Mouse (Mus musculus) forebrain, postnatal 0 days (tissue): ENCODE measurements around the gene Zfp810. TPM values are rescaled to one million over a fixed set of nuclear protein-coding genes. Genes with fewer than 3 reads are reported as not detected.

Experiments
- ATAC-seq: fragments of 200-750 bp; cut with Nextera tagmentation; 2 replicates; pipeline ENCODE4 v1.8.0; 2017; ENCODE audit warnings: mild to moderate bottlenecking, moderate library complexity
- DNase-seq: peaks from one replicate; pipeline ENCODE4 v3.0.0-alpha.2; 2015
- H3K27ac ChIP-seq: fragments of 300-500 bp; sonication (generic); 2 replicates; pipeline ENCODE4 v1.5.1; 2014; ENCODE audit warnings: low read depth, mild to moderate bottlenecking, antibody characterized with exemption, low read length, moderate library complexity, mixed read lengths
- H3K27me3 ChIP-seq: fragments of 300-500 bp; sonication (generic); 2 replicates; pipeline ENCODE4 v1.6.1; 2014; ENCODE audit warnings: mild to moderate bottlenecking, low read length, mixed read lengths; ENCODE audit not compliant: insufficient read depth
- H3K36me3 ChIP-seq: fragments of 300-500 bp; sonication (generic); 2 replicates; pipeline ENCODE4 v1.6.1; 2014; ENCODE audit warnings: mild to moderate bottlenecking, moderate library complexity; ENCODE audit not compliant: insufficient read depth
- H3K4me1 ChIP-seq: fragments of 300-500 bp; sonication (generic); 2 replicates; pipeline ENCODE4 v1.6.1; 2014; ENCODE audit warnings: antibody characterized with exemption; ENCODE audit not compliant: insufficient read depth
- H3K4me2 ChIP-seq: fragments of 300-500 bp; sonication (generic); 2 replicates; pipeline ENCODE4 v1.6.1; 2014; ENCODE audit warnings: low read depth, mild to moderate bottlenecking, moderate library complexity
- H3K4me3 ChIP-seq: fragments of 300-500 bp; sonication (generic); 2 replicates; pipeline ENCODE4 v1.5.1; 2014; ENCODE audit warnings: low read depth, low read length, mixed read lengths
- H3K9ac ChIP-seq: fragments of 300-500 bp; sonication (generic); 2 replicates; pipeline ENCODE4 v1.6.1; 2014; ENCODE audit warnings: mild to moderate bottlenecking
- H3K9me3 ChIP-seq: fragments of 300-500 bp; sonication (generic); 2 replicates; pipeline ENCODE4 v1.6.1; 2016; ENCODE audit warnings: low read length
- CTCF ChIP-seq: sonication (generic); IDR thresholded peaks from 2 replicates; pipeline ENCODE4 v1.5.1; 2016; ENCODE audit warnings: antibody characterized with exemption, control low read depth, low read depth
- WGBS: fragments of 180-500 bp; shearing (Covaris S2); extraction: QIAGEN DNeasy Blood & Tissue Kit; methylation state at CpG from one replicate; pipeline ENCODE4 v1.1.7; 2014; 5-methylcytosine and 5-hydroxymethylcytosine counted together
- polyA plus RNA-seq: library from polyadenylated mRNA; unstranded; fragments of >200 nt; fragmentation: Nextera tagmentation; extraction: Ambion mirVana; gene quantifications from 2 replicates; pipeline ENCODE4 v1.2.1, GENCODE M21; 2015
- total RNA-seq: library from RNA; depleted of rRNA; stranded (reverse); fragments of >200 nt; gene quantifications from 2 replicates; pipeline ENCODE4 v1.2.3, GENCODE M21; 2014

Gene Zfp810
- total and polyA plus RNA-seq, 2 experiments from 2014 or later = 27.5 to 51.3 TPM

GRCm38 (mm10) chr9:22268886-22269285 is 38.6 kb downstream of the Zfp810 start:
- 95% methylated on average over 1 of the region's 1 CpGs for WGBS
- ATAC-seq (no peak), DNase-seq (no peak)
- Histone ChIP-seq H3K9me3 (no peaks in the 10 kb centered on the region), H3K27ac (no peak overlapping the region), H3K4me1 (no peaks in the 10 kb centered on the region), H3K27me3 (no peaks in the 10 kb centered on the region), H3K9ac (no peak overlapping the region), H3K4me3 (no peak overlapping the region), H3K4me2 (no peak overlapping the region), H3K36me3 (no peaks in the 10 kb centered on the region)
- no peak for TF ChIP-seq CTCF

GRCm38 (mm10) chr9:22262611-22263010 is 44.8 kb downstream of the Zfp810 start:
- Histone ChIP-seq H3K4me2 (no peak overlapping the region), H3K27ac (no peak overlapping the region), H3K36me3 (no peaks in the 10 kb centered on the region), H3K4me1 (no peaks in the 10 kb centered on the region), H3K4me3 (no peak overlapping the region), H3K27me3 (no peaks in the 10 kb centered on the region), H3K9me3 (no peaks in the 10 kb centered on the region), H3K9ac (no peak overlapping the region)
- WGBS = 85% methylated on average over 10 of the region's 10 CpGs
- ATAC-seq (no peak), DNase-seq (no peak)
- TF ChIP-seq CTCF = no peak

DNA sequence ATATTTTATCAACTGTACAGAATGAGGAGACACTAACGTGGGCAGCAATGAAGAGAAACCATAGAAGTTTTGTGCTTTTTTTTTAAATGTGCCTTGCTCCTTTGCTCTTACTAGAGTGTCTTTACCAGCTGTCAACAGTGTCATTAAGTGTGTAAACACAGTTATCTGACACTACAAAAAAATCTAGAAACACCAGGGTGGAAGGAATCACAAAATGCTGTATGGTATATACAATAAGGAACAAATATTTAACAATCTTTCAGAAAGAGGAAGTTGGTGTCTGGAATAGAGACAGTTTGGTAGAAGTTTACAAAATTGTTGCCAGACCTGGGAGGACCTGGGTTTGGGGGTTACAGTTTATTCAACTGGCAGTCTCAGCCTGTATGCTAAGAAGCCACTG is 45.9 kb downstream of the Zfp810 start:
- ATAC-seq = no peak

GRCm38 (mm10) chr9:22260092-22260422 is 47.4 kb downstream of the Zfp810 start:
- ATAC-seq (no peak), DNase-seq (no peak)
- H3K9ac ChIP-seq = peak overlapping the region; percentile 75; the same call in 1 of the 2 replicates
- H3K4me3 ChIP-seq = peak overlapping the region; percentile 54
- 25% methylated on average over 3 of the region's 3 CpGs for WGBS
- H3K4me2 ChIP-seq = peak overlapping the region; percentile 74
- H3K27me3 ChIP-seq = no peaks in the 10 kb centered on the region
- TF ChIP-seq CTCF = no peak
- no peak overlapping the region for H3K27ac ChIP-seq
- 0 out of 2 replicates have a peak, but pooled peaks cover 7% of the 10 kb centered on the region for H3K9me3 ChIP-seq
- peaks cover 4% of the 10 kb centered on the region; the same call in 1 of the 2 replicates for H3K36me3 ChIP-seq
- no peaks in the 10 kb centered on the region for H3K4me1 ChIP-seq

More for the DNA sequence above, 45.9 kb downstream of the Zfp810 start:
- Histone ChIP-seq H3K9me3 (no peaks in the 10 kb centered on the region), H3K27me3 (no peaks in the 10 kb centered on the region), H3K27ac (no peak overlapping the region), H3K4me2 (no peak overlapping the region), H3K4me1 (no peaks in the 10 kb centered on the region), H3K36me3 (no peaks in the 10 kb centered on the region), H3K4me3 (no peak overlapping the region), H3K9ac (no peak overlapping the region)
- no peak for TF ChIP-seq CTCF
- WGBS = 91% methylated on average over 1 of the region's 1 CpGs
- DNase-seq = no peak

- no peak for TF ChIP-seq CTCF
- no peaks in the 10 kb centered on the region for H3K4me1 ChIP-seq
- WGBS = under 1% methylated on average over 35 of the region's 35 CpGs
- peaks cover 4% of the 10 kb centered on the region; the same call in 1 of the 2 replicates for H3K36me3 ChIP-seq
- H3K27ac ChIP-seq = no peak within 1 kb of the TSS
- peak within 1 kb of the TSS; percentile 74 for H3K4me2 ChIP-seq
- H3K27me3 ChIP-seq = no peaks in the 10 kb centered on the region
- DNase-seq (peak; percentile 77), ATAC-seq (peak; percentile 97)
- H3K9ac ChIP-seq = peak within 1 kb of the TSS; percentile 75
- 0 out of 2 replicates have a peak, but pooled peaks cover 7% of the 10 kb centered on the region for H3K9me3 ChIP-seq
- H3K4me3 ChIP-seq = peak within 1 kb of the TSS; percentile 54
Observed at GRCm38 (mm10) chr9:22259184-22260091, 48.0 kb downstream of the Zfp810 start, which contains the start of gene Zfp599. Gene Zfp599, minus strand, starts transcription at chr9:22259895.

- Histone ChIP-seq H3K27me3 (no peaks in the 10 kb centered on the region), H3K9ac (peak overlapping the region; percentile 75; the same call in 1 of the 2 replicates), H3K4me1 (no peaks in the 10 kb centered on the region), H3K4me3 (peak overlapping the region; percentile 54), H3K36me3 (peaks cover 9% of the 10 kb centered on the region), H3K9me3 (0 out of 2 replicates have a peak, but pooled peaks cover 7% of the 10 kb centered on the region), H3K27ac (no peak overlapping the region), H3K4me2 (peak overlapping the region; percentile 74)
- DNase-seq = no peak
- ATAC-seq = no peak
- no peak for TF ChIP-seq CTCF
- 87% methylated on average over 8 of the region's 8 CpGs for WGBS
Observed at GRCm38 (mm10) chr9:22258784-22259183, 48.7 kb downstream of the Zfp810 start.

DNA sequence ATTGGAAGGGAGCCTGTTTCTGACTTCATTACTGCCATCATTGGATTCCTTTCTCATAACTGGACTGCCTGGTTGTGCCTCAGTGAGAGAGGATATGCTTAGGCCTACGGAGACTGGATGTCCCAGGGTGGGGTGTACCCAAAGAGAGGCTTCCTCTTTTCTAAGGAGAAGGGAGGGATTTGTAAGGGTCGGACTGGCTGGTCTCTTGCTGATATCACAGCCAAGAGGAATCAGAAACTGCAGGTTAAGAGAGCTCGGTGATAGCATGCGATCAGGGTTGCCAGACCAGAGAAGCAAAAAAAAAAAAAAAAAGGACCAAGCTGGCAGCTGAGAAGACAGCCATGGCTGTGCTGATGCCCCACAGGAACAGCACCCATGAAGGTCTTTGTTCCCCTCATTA is 50.9 kb downstream of the Zfp810 start:
- TF ChIP-seq CTCF = no peak
- DNase-seq = no peak
- no peaks in the 10 kb centered on the region for H3K4me1 ChIP-seq
- 0 out of 2 replicates have a peak, but pooled peaks cover 7% of the 10 kb centered on the region for H3K9me3 ChIP-seq
- H3K36me3 ChIP-seq = peaks cover 26% of the 10 kb centered on the region
- H3K4me3 ChIP-seq = no peak overlapping the region
- H3K27ac ChIP-seq = no peak overlapping the region
- H3K4me2 ChIP-seq = no peak overlapping the region
- no peak overlapping the region for H3K9ac ChIP-seq
- WGBS = 97% methylated on average over 4 of the region's 4 CpGs
- no peaks in the 10 kb centered on the region for H3K27me3 ChIP-seq
- no peak for ATAC-seq
